Mouse (Mus musculus) cerebellum, postnatal 4 days (tissue): ENCODE data around the gene Mia.

ENCODE experiments used
- DNase-seq, 2 experiments: peaks; one replicate each; pipeline ENCODE4 v3.0.0; 2022; ENCODE audit warnings: low spot score in 2 of 2, mixed read lengths in 1 of 2

Gene Mia

DNA sequence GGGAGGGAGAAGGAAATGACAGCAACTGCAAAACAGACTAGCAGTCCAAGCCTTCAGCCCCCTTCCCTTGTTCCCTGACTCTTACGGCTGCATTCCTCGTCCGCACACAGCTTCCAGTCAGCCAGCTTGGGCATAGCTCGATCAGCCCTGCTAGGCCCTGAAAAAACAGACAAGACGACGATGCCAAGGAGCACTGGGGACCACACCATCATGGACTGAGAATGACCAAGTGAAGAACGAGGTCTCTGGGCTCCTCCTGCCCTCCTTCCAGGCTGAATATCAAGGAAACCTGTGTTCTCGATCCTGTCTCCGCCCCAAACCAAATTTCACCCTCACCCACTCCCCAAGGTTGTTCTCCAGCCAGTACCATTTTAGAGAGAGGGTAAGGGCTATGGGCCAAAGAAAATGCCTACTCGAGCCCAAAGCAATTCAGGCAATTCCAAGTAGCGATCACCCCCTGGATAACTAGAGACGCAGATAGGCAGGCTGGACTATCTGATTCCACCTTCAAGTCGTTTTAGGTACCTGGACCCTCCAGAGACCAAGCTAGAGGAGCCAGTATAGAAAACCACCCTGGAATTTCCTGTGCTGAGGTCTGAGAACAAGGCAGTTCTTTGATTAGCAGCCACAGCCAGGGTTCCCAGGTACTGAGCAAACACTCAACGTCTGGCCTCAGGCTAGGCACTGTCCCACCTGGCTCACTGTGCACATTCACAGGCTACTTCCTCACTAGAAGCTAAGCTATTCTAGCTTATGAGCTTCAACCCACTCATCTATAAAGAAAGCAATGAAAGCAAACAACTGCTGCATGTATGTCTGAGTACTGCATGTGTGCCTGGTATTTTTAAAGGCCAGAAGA is at the start of gene Mia, which contains the start of gene Gm21983:
Gene Mia (minus strand): TSS at position 321 of the 859 bp plus-strand sequence.
Gene Gm21983 (minus strand): TSS at position 250 of the 859 bp plus-strand sequence.
- no peak for DNase-seq

DNA sequence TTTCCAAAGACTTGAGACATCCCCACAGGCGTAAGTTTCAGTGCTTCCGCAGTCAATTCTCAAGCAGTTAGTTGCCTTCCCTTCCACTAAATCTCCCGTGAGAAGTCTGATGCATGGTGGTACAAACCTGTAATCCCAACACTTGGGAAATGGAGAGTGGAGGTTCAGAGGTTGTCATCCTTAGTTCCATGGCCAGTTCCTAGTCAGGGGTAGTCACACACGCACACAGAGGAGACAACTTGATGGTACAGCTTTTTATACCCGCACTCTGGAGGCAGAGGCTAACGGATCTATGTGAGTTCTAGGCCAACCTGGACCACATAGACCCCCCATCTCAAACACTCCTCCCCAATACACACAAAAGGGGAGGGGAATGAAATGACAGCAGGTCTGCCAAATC is 47.9 kb upstream of the Mia start:
- no peak for DNase-seq

DNA sequence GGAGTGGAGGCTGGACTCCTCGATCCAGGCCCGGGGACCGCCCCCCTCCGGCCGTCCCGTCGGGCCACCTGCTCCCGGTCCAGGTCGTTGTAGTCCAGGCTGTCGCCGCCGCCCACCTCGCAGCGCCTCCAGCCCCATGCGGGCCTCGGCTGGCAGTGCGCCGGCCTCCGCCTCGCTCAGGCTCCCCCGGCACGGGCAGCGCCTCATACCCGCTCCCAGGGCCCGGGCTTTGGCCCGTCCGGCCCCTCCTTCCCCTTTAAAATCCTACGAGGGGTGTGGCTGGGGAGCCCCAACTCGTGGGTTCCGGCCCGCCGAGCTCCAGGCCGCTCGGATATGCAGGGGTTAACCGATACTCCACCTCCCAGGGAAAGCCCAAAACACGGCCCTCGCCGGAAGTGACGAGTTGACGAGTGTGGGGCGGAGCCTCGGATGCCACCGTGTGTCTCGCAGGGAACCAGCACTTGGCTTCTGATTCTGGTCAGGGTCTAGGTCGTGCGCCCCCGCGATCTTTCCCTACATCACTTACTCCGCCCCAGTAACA is 47.4 kb upstream of the Mia start, which contains the start of gene Itpkc:
Gene Itpkc (minus strand): TSS at position 381 of the 541 bp plus-strand sequence.
- DNase-seq, result peak; percentile 72 to 87

GRCm38 (mm10) chr7:27227676-27228075 is 46.7 kb upstream of the Mia start:
- DNase-seq, result peak in 1 of 2 experiments; percentile 21

- no peak for DNase-seq
Observed at GRCm38 (mm10) chr7:27227276-27227675, 46.3 kb upstream of the Mia start.

DNA sequence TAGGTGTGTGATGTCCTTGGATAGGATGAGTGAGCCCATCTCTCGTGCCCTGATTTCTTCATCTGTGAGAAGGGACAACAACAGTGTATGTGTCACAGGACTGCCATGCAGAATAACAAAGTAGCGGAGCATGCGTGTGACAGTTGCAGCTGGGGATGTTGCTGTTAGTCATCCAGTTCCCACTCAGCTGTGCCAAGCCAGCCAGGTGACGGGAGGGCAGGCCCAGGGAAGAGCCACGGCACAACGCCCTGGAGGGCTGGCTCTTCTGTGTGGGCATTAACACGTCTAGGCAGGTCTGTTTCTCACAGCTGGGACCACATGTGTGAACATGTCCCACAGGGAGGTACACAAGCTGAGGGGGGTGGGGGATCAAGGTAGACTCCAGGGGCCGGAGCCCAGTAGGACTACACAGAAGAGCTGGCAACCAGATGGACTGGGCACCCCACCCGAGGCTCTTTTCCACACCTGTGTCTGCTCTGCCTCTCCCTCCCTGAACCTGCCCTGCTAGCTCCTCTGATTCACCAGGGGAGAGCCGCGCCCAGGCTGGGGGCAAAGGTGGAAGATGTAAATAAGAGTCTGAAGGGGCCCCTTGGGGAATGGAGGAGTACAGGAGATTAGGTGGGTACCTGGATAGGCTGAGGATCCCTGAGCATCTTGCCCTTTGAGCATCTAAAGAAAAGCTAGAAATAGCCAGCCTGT is 44.1 kb upstream of the Mia start:
- no peak for DNase-seq

GRCm38 (mm10) chr7:27222538-27222937 is 41.6 kb upstream of the Mia start:
- no peak for DNase-seq

DNA sequence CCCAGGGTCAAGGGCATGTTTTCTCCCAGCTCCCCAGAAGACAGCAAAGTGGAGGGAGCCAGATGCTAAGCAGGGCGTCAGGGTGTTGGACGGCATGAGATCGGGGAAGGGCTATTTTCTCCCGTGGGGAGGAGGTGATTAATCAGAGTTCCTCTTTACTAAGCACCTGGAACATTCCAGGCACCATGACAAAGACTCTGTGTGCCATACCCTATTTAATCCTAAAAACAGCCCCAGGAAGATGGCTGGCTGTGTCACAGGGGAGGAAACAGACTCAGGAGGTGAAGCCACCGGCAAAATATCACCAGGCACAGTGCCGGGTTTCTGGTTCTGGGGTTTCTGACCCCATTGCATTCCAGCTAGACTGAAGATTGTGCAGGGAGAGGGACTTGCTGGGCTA is 41.0 kb upstream of the Mia start:
- DNase-seq, result no peak

DNA sequence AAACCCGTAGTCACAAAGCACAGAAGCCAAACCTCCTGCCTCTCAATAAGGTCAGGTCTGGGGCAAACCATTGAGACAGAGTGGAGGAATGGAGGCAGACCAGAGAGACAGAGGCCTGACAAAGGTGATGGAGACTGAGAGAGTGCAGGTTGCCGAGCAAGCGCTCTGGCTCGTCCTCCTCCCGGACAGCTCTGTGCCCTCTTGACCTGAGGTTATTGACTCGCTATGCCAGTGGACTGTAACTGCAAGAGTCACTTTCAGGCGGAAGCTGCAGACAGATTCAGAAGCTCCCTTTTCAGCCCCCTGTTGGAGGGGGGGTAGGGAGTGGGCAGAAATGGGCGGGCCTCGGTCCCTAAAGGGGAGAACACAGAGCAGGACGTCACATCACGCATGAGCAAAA is 39.0 kb upstream of the Mia start:
- DNase-seq, result no peak

DNA sequence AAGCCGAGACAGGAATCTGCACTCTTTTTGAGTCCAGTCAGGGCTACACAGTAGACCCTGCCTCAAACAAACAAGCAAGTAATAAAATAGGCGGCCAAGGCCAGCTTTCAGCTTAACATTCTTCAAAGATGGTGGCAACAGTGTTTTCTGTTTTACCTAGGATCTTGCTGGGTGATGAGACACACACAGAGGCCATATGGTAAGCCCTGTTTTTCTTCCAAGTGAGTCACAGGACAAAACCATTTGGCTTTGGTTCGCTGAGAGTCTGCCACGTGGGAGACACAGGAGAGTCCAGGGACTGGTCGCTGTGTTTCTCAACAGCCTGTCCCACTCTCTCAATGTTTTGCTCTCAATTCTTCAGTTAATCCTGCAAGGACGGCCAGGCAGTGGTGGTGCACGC is 37.6 kb upstream of the Mia start:
- DNase-seq, result no peak

DNA sequence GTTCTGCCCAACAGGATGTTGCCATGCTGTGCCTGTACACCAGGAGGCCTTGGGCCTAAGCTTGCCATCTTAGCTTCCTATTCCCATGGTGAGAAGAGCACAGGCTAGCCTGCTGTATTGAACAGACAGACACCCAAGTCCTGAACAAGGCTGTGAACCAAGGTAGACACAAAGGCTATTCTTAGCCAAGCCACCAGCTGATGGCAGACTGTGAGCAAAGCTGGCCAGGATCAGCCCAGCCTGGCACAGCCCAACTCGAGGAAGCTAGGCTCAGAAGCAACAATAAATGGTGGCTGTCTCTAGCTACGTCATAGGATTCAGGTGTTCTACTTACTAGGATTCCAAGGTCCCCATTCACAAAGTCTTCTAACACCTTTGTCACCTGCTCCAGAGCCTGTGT is 31.7 kb upstream of the Mia start:
- no peak for DNase-seq

DNA sequence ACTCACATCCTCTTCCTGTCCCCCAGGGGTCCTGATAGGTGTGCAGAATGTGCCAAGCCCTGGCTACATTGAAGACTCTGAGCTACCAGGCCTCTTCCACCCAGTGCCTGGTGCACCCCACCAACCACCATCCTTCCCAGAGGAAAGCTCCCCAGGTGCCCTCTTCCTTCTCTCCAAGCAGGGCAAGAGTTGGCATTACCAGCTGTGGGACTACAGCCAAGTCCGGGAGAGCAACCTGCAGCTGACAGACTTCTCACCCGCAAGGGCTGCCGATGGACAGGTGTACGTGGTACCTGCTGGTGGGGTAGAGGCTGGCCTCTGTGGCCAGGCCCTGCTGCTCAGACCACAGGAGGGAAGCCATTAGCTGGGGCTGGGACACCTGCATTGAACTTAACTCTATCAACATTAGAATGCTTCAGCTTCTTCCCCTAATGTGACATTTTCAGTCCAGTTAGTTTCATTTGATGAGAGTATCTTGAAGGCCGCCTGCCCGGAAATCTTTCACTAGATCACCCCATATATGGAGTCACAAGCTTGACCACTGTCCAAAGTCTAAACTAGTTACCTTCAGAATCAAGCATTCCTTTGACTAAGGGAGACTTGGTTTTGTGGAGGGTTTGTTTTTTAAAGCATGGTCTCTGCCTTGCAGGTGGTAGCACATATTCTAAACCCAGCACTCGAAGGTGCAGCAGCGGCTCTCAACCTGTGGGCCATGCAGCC is 22.9 kb upstream of the Mia start:
- no peak for DNase-seq

DNA sequence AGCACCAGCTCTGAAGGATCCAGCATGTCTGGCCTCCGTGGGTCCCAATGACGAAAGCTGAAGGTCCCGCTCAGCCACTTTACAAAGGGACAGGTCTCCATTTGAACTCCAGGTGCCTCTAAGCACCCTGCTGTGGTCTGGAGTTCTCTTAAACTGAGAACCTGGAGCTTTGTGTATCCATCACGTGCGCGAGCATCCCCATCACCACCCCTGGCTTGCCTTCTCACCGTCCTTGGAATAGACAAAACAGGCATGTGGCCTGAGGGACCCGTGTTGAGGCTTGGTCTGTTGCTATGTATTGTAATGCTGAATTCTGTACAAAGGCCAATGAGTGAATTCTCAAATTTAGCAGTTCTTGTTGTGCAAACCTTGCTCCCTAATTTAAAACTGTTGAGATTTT is 17.8 kb upstream of the Mia start:
- no peak for DNase-seq

DNA sequence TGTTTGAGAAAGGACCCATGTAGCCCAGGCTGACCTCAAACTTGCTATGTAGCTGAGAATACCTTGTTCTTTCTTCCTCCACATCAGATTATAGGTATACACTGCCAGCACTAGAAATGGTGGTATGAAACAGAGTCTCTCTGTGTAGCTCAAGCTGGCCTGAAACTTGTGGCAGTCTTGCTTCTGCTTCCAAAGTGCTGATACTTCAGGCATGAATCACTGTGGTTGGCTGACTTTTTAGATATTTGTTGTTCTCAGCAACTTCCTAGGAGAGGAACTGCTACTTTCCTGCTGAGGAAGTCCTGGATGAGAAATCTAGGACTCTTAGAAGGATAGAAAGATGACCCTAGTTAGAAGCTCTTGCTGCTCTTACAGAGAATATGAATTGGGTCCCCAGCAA is 17.4 kb upstream of the Mia start:
- DNase-seq, result no peak

DNA sequence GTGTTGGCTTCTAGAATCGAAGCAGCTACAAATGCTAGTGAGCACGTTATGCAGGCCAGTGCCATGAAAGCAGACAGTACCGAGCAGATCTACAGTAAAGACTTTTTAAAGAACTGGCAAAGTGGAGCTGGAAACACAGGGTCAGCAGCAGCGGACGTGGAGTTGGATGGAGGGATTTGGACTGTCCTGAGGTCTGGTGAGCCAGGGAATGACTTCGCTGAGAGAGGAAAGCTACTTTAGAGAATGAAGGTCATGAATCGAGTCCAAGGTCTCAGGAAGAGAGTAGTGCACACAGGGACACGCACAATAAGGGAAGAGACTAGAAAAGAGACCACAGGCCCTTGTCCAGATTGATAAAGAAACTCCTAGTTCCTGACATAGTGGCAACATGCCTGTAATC is 16.7 kb upstream of the Mia start:
- DNase-seq, result no peak

DNA sequence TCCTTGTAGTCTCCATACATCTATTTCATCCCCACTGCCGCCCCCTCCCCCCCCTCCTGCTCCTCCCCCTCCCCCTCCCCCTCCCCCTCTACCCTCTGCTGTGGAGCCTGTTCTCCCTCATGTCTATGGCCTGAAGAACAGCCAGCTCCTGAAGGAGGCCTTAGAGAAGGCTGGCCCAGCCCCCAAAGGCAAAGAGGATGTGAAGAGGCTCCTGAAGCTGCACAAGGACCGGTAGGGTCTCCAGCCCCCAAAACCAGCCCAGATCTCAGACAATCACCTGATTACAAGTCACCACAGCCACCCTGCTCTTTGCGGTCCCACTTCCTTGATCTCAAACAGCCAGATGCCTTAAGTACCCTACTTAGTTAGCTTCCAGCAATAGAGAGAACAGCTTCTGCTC is 16.2 kb upstream of the Mia start:
- DNase-seq, result no peak

GRCm38 (mm10) chr7:27195681-27196611 is 15.0 kb upstream of the Mia start, which contains the start of the genes BC024978 and Snrpa:
TSS of gene BC024978 (plus strand) at chr7:27195781.
TSS of gene Snrpa (minus strand) at chr7:27196271.
- peak; percentile 82 to 91 for DNase-seq

- no peak for DNase-seq
Observed at GRCm38 (mm10) chr7:27193731-27194130, 12.8 kb upstream of the Mia start.

DNA sequence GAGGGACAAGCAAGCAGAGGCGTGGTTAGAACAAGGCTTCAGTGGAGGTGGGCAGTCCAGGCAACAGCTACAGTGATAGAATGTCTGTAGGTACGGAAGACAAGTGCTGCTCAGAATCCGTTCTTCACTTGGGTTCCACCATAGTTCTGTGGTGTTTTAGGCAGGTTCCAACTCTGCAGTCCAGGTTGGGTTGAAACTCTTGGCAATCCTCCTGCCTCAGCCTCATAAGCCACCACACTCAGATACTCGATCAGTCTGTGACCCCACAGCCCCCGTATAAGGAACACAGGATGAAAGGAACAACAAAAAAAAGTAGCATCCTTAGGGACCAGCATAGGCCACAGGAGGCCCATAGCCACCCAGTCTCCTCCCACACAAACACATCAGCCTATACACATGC is 11.5 kb upstream of the Mia start:
- no peak for DNase-seq

DNA sequence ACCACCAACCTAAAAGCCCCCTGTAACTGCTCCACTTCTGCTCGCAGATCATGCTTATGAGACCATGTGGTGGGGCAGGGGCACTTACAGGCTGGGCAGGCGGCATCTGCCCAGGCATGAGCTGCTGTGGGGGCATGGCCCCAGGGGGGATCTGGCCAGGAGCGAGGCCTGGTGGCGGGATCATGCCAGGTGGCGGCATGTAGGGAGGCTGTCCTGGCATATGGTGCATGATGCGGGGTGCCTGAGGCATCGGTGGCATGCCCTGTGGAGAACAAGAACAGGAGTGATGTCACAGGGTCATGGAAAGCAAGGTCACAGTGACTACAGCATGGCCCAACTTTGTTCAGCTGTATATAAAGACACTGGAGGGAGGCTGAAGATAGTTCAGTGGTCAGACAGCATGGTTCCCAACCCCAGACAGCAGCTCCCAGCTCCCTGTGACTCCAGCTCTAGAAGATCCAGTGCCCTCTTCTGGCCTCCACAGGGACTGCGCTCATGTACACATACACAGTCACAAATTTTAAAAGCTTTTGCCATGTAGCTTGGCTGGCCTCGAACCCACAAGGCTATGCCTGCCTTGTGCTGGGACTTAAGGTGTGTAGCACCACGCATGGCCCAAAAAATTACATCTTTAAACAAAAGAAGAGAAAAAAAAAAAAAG is 8.4 kb upstream of the Mia start:
- no peak for DNase-seq
